Mouse (Mus musculus) mesoderm, embryonic 11.5 days (tissue): ENCODE results near the gene Ppp4r4.
"Not testable (repeated sequence)": the region's sequence is repeated elsewhere in the genome, so short reads cannot be mapped to it uniquely, and the experiment has no call there.

ENCODE experiments used
- DNase-seq: peaks from one replicate; pipeline ENCODE4 v3.0.0-alpha.2; 2012; ENCODE audit warnings: low read depth, low spot score

The Ppp4r4 gene

DNA sequence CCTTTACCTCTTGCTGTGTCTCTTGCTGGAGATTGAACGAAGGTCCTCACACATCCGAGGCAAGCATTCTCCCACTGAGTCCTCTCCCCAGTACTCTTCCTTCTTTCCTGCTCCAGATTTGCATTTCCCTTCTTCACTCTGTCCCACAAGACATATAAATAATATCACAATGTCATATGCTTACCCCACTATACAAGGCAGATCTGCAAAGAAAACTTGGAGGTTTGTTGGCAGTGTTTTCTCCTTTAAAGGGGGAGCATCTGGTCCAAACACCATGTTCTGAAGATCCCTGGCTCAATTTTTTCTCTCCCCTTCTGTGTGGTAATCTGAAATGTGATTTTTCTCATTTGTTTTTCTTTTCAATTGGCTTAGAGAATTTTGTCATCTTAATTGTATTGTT is 102.3 kb downstream of the Ppp4r4 start:
- no peak for DNase-seq

DNA sequence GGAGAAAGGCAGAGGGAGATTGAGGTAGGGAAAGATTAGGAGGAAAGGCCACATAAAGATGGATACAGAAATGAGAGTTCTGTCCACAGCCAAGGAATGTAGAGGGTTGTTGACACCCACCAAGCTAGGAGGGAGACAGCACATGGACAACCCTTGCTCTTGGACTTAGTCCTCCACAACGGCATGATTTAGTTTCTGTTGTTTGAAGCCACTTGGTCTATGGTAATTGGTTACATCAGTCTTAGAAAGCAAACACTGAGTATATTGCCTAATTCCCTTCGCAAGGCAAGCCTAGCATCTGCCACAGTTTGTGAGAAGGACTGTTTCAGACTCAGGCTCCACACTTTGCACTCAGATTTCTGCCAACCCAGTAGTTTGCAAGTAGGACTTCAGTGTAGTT is 103.8 kb downstream of the Ppp4r4 start:
- DNase-seq, result no peak

DNA sequence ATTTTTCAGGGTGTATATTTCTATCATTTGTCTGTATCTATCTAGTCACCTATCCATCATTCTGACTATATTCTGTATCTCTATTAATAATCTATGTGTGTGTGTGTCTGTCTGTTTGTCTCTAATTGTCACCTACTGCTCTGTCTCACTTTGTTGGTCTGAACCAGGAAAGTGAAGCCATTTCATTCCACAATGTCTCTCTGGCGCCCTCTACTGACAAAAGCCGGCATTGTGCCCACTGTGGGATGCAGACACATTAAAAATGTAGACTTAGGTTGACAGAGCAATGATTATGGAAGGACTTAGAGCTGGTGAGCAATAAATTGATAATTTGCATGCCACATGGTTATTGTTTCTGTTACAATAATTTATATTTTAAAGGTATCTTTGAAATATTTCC is 111.3 kb downstream of the Ppp4r4 start:
- peak; percentile 70 for DNase-seq

DNA sequence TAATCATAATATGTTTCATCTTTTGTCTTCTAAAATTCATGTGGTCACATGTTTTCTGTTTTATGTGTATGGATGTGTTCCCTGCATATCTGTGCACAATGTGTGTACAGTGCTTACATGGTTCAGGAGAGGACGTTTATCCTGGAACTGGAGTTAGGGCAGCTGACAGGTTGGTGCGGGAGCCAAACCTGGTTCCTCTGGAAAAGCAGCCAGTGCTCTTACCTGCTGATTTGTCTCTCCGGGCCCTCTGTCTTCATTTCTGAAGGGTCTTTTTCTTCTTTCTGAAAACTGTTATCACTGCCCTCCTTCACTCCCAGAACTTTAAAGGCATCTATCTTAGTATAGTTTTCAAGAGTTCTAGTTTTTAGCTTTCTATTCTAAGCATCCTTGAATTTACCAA is 111.7 kb downstream of the Ppp4r4 start:
- no peak for DNase-seq

DNA sequence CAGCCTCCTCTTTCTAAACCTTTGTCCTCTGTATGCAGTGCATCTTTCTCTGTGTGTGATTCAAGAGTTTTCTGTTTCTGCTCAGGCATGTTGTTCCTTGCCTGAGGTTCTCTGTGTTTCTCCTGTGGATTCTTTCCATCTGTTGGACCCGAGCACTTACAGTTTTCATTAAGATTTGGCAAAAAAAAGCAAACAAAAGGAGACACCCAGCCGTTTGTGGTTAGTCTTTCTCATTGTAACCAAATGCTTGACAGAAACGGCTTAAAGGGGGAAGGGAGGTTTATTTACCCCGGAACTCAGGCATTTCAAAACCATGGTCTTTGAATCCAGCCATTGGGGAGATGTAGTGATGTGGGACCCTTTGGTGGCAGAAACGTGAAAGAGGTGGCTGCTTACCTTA is 112.5 kb downstream of the Ppp4r4 start:
- no peak for DNase-seq

DNA sequence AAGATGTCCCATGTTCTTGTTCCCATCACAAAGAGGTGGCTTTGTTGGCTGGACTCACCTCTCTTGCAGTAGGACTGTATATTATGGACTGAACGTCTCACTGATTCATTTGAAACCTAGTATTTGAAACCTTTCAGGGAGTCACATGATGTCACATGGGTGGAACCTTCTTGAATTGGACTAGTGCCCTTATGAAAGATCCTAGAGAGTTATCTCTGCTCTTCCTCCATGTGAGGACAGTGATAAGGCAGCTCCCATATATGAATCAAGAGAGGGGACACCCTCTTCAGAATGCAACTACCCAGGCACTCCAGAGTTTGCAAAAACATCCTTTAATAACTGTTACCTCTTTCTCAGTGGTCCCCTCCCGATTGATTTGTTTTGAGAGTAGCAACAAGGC is 114.2 kb downstream of the Ppp4r4 start:
- no peak for DNase-seq

DNA sequence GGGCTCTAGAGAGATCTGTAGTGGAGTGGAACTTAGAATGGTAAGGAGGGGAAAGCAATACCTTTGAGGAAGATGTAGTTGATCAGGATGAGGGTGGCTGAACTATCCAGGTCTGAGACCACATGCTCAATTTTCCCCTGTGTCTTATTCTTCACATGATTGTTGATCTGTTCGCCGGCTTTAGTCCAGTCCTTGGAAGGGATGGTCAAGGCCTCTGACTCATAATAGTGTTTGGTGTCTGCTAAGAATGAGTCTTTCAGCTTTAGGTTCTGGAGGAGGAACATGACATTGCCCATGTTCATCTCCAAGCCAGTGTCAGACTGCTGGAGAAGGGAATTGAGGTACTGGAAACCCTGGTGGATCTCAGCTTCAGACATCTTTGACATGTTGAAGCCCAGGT is 121.8 kb downstream of the Ppp4r4 start:
- no peak for DNase-seq

DNA sequence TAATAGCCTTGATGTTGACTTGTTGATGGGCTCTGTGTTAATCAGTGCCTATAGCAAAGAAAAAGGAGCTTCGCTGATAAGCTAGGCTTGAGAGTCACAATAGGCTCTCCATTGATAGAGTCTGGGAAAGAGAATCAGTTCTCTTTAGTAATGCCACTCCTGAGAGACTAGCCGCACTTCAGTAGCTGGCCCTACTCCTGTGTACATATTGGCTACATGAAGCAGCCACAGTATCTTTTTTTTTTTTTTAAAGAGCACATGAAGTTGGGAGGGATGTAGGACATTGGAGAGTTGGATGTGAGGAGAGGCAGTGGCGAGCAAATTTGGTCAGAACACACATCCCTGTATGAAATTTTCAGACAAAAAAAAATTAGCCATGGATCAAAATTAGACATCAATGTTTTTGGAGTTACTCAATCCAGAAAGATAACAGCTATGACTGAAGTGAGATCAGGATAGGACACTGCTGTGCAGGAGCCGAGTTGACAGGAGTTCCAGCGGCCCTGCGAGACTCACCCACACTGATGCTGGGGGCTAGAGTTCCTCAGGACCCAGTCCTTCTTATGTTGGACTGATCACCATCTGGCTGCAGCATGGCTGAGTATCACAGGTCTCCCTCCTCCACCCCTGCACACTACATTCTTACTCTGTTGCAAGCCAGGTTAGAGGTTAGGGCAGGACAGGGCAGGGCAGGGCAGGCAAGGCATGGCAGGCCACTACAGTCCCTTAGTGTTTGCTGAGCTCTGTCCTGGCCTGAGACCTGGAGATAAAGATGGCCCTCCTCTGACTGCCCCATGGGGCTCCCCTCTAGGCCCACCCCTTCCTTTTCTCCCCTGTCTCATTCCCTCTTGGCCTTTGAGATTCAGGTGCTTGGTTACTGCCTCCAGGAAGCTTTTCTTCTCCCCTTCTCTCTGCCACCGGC is 123.3 kb downstream of the Ppp4r4 start:
- no peak for DNase-seq

DNA sequence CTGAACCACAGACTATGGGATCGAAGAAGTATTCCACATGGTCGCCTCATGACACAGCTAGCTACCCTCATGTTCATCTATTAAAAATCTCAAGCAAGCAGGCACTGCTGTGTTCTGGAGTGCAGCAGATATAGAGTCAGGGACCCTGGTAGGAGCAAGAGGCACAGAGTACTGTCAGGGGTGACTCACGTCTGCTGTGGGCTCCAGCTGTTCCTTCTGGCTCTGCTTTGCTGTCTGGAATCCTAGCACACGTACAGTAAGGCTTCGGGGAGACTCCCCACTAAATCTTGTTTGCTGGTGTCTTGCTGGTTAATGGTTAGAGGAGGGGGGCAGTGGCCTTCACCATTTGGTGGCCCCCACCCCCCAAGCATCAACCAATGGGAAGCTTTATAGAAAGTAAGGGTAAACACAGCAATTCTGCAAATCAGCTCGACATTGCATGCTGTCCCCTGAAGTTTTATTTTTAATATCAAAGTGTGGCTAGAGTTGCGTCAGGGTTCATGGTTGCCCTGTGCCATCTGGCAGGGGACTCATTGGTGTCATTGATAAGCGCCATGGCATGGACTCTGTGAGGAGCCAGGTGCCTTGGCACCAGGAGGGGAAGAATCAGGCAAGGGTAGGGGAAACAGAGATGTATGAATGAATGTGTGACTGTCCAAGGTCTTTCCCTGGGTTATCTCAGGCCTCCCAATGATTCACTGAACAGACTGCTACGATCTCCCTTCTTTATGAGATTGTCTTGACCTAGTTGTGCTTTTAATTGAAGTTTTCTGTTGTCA is 125.0 kb downstream of the Ppp4r4 start, which contains the start of gene Serpina6:
Gene Serpina6 (minus strand): TSS at position 365 of the 779 bp plus-strand sequence.
- no peak for DNase-seq

DNA sequence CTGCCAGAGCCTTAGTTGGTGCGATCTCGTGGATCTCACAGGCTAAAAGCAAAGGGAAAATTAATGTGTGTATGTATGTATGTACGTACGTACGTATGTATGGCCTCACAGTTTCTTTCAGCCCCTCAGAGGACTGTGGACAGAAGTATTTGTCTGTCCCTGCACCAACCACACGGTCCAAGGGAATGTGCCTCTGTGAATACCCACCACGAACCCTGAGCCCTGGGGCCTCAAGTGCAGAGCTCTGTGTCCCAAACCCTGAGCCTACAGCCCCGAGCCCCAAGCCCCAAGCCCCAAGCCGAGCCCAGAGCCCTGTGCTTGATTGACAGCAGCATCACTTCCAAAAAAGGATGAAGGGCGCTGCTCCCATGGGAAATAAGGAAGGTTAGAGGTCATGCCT is 125.9 kb downstream of the Ppp4r4 start:
- DNase-seq, result no peak

DNA sequence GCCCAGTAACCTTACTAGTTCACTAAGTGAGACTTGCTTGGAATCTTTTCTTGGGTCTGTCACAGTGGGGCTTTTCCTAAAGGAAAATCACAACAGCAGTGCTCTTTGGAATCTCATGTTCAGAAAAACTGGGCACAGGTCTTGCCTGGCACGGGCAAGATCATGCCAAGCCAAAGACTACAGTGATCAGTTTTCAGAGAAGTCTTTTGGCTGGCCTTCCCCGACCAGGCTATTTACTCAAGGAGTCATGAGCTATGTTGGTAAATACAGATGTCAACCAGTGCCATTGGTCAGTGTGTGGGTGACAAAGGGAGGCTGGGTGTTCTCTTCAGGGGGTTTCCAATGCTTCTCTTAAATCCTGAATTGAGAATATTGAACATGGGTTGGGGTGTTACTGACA is 127.1 kb downstream of the Ppp4r4 start:
- DNase-seq, result no peak

DNA sequence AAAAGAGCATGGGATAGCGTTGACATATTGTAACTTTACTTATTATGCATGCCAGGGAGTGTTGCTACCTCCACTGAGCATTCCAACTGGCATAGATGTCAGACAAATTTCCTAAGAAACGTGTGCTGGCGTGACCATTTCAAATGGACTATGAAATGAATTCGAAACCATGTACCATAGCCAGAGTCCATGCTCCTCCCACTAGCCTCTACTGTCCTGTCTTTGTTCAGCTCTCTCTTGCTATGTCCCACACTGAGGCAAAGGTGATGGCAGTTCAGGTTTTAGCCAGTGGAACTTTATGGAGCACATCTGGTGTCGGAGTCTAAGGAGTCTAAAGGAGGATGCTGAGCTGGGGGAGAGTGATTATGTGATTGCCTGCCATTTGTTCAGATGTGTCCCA is 128.0 kb downstream of the Ppp4r4 start:
- no peak for DNase-seq

DNA sequence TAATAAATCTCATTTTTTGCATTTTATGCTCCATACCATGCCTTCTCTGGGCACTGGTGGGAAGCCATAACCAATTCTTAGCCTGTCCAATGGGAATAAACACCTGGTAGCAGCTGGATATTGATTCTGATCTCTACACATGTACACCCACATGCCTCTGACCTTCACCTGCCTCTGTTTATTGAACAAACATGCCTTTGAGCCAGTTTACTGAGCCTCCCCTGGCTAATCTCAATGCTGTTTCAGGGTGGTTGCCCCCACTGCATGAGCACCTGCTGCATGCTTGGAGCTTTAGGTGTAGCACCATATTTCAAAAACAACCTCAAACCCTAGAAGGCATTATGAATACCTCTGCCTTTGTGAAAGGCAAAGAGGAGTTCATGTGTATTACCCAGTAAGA is 130.0 kb downstream of the Ppp4r4 start:
- DNase-seq, result not testable (repeated sequence)
